Mouse (Mus musculus): ENCODE data around the gene Ssu2.

Ssu2 gene

GRCm38 (mm10) chr6:112339016-112339415 is 48.8 kb downstream of the Ssu2 start:
- DNase-seq = no peak

- no peak for DNase-seq
Observed at GRCm38 (mm10) chr6:112337667-112338066, 50.2 kb downstream of the Ssu2 start.

- peak in 1 of 2 experiments; percentile 8 for DNase-seq
Observed at GRCm38 (mm10) chr6:112333930-112334329, 53.9 kb downstream of the Ssu2 start.

- DNase-seq = no peak
Observed at GRCm38 (mm10) chr6:112331223-112331598, 56.6 kb downstream of the Ssu2 start.

- DNase-seq = no peak
Observed at GRCm38 (mm10) chr6:112330520-112331222, 57.2 kb downstream of the Ssu2 start.

GRCm38 (mm10) chr6:112327793-112328192 is 60.0 kb downstream of the Ssu2 start:
- DNase-seq = no peak

- no peak for DNase-seq
Observed at GRCm38 (mm10) chr6:112325213-112325612, 62.6 kb downstream of the Ssu2 start.

- no peak for DNase-seq
Observed at GRCm38 (mm10) chr6:112322916-112323315, 64.9 kb downstream of the Ssu2 start.

GRCm38 (mm10) chr6:112320679-112321078 is 67.1 kb downstream of the Ssu2 start:
- no peak for DNase-seq

GRCm38 (mm10) chr6:112319449-112319848 is 68.4 kb downstream of the Ssu2 start:
- DNase-seq = no peak

GRCm38 (mm10) chr6:112311385-112311784 is 76.4 kb downstream of the Ssu2 start:
- no peak for DNase-seq

GRCm38 (mm10) chr6:112309330-112309938 is 78.4 kb downstream of the Ssu2 start:
- no peak for DNase-seq

Data from thymus, adult 18-20 months (tissue).